Mouse (Mus musculus): ENCODE results near the gene Srek1. TPM values are rescaled to one million over a fixed set of nuclear protein-coding genes. Genes with fewer than 3 reads are reported as not detected.
A peak's percentile ranks its signal among the peaks of the same experiment; 100 is the strongest.

Srek1 gene
- polyA plus RNA-seq (2015; fragmentation: Nextera tagmentation; extraction: Ambion mirVana) = 107 TPM in 2 replicates

DNA sequence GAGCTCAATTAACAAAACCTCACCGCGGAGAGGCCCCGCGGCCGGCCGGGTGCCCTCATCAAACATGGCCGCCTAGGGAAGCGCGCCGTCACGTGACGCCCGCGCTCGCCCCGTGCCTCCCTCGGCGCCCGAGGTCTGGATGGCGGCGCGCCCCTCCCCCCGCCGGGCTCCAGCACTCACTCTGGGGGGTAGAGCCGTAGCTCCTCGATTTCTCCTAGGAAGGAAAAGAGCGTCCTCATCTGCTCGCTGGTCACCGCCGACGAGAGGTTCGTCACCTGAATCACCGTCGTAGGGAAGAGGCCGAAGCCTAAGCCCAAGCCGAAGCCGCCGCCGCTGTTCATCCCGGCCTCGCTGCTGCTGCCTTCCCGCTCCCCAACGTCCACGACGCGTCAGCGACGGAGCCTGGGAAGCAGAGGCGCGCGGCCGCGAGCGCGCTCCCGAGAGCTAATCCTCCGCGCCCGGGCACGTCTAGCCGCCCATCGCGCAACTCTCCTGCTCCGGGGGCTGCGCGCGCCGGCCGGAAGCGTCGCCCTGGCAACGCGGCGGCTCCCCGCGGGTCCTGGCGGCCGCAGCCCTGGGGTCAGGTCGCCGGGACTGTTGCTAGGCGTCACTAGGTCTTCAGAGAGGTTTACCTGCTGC is at the start of gene Srek1:
Gene Srek1 (minus strand): TSS at position 490 of the 639 bp plus-strand sequence.
- Histone ChIP-seq H3K27ac (peak within 1 kb of the TSS; percentile 98), H3K9ac (peak within 1 kb of the TSS; percentile 84), H3K4me2 (replicated peaks) (peak within 1 kb of the TSS; percentile 65), H3K36me3 (no peaks in the 10 kb centered on the region; the same call in 1 of the 2 replicates), H3K4me1 (peaks cover 29% of the 10 kb centered on the region), H3K4me3 (peak within 1 kb of the TSS; percentile 68), H3K27me3 (no peaks in the 10 kb centered on the region), H3K9me3 (no peaks in the 10 kb centered on the region)
- under 1% methylated on average over 81 of the region's 81 CpGs for WGBS
- ATAC-seq (ENCODE audit: low FRiP score, low read depth) = peak; percentile 94

GRCm38 (mm10) chr13:103822270-103822669 is 47.9 kb upstream of the Srek1 start:
- WGBS = 92% methylated on average over 1 of the region's 1 CpGs

GRCm38 (mm10) chr13:103819377-103819776 is 45.0 kb upstream of the Srek1 start:
- peaks cover 52% of the 10 kb centered on the region for H3K36me3 ChIP-seq

More at GRCm38 (mm10) chr13:103822270-103822669, 47.9 kb upstream of the Srek1 start:
- Histone ChIP-seq H3K27ac (no peak overlapping the region), H3K4me2 (replicated peaks) (no peak overlapping the region), H3K9ac (no peak overlapping the region), H3K4me1 (no peaks in the 10 kb centered on the region), H3K9me3 (no peaks in the 10 kb centered on the region), H3K4me3 (no peak overlapping the region), H3K36me3 (peaks cover 43% of the 10 kb centered on the region), H3K27me3 (no peaks in the 10 kb centered on the region)
- no peak for ATAC-seq (ENCODE audit: low FRiP score, low read depth)

GRCm38 (mm10) chr13:103817935-103818334 is 43.5 kb upstream of the Srek1 start:
- no peak for ATAC-seq (ENCODE audit: low FRiP score, low read depth)
- Histone ChIP-seq H3K4me1 (no peaks in the 10 kb centered on the region), H3K27me3 (no peaks in the 10 kb centered on the region), H3K4me3 (no peak overlapping the region), H3K9ac (no peak overlapping the region), H3K27ac (no peak overlapping the region), H3K36me3 (peaks cover 50% of the 10 kb centered on the region), H3K4me2 (replicated peaks) (no peak overlapping the region), H3K9me3 (no peaks in the 10 kb centered on the region)
- 88% methylated on average over 3 of the region's 3 CpGs for WGBS

More at GRCm38 (mm10) chr13:103819377-103819776, 45.0 kb upstream of the Srek1 start:
- no peak overlapping the region for H3K4me3 ChIP-seq
- H3K27ac ChIP-seq = no peak overlapping the region
- H3K9me3 ChIP-seq = no peaks in the 10 kb centered on the region
- ATAC-seq (ENCODE audit: low FRiP score, low read depth) = no peak
- H3K9ac ChIP-seq = no peak overlapping the region
- whole genome bisulfite sequencing = 85% methylated on average over 5 of the region's 5 CpGs
- no peak overlapping the region for H3K4me2 ChIP-seq (replicated peaks)
- no peaks in the 10 kb centered on the region for H3K4me1 ChIP-seq
- H3K27me3 ChIP-seq = no peaks in the 10 kb centered on the region

DNA sequence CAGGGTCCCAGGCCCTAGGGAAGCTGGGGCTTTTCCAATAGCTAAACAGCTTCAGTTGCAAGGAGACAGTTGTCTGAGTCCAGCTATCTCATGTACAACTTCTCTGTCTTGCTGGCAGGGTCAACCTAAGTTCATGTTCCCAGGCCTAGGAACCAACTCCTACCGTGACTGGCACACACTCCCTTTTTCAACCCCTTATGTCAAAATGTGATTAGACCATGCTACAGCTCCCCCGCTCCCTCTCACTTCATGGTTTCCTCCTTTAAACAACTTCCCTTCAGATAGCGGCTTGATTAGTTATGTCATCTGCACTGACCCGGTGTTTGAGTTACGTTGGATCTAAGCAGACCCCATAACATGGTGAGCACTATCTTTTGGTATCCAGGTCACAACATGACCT is 33.1 kb upstream of the Srek1 start:
- no peak overlapping the region for H3K27ac ChIP-seq
- H3K4me2 ChIP-seq (replicated peaks) = no peak overlapping the region
- no peak for ATAC-seq (ENCODE audit: low FRiP score, low read depth)
- H3K9me3 ChIP-seq = no peaks in the 10 kb centered on the region
- H3K9ac ChIP-seq = no peak overlapping the region
- H3K27me3 ChIP-seq = no peaks in the 10 kb centered on the region
- H3K4me1 ChIP-seq = 0 out of 2 replicates have a peak, but pooled peaks cover 5% of the 10 kb centered on the region
- peaks cover under 1% of the 10 kb centered on the region; the same call in 1 of the 2 replicates for H3K36me3 ChIP-seq
- 86% methylated on average over 5 of the region's 5 CpGs for WGBS
- no peak overlapping the region for H3K4me3 ChIP-seq

GRCm38 (mm10) chr13:103806210-103806851 is 31.9 kb upstream of the Srek1 start:
- Histone ChIP-seq H3K9ac (no peak overlapping the region), H3K27ac (no peak overlapping the region), H3K4me2 (replicated peaks) (no peak overlapping the region), H3K4me3 (no peak overlapping the region), H3K36me3 (no peaks in the 10 kb centered on the region), H3K27me3 (no peaks in the 10 kb centered on the region), H3K4me1 (0 out of 2 replicates have a peak, but pooled peaks cover 5% of the 10 kb centered on the region), H3K9me3 (no peaks in the 10 kb centered on the region)
- 47% methylated on average over 6 of the region's 6 CpGs for WGBS
- ATAC-seq (ENCODE audit: low FRiP score, low read depth) = no peak

- Histone ChIP-seq H3K27me3 (no peaks in the 10 kb centered on the region), H3K4me3 (no peak overlapping the region), H3K9ac (no peak overlapping the region), H3K27ac (no peak overlapping the region), H3K36me3 (no peaks in the 10 kb centered on the region), H3K4me2 (replicated peaks) (no peak overlapping the region), H3K9me3 (no peaks in the 10 kb centered on the region), H3K4me1 (0 out of 2 replicates have a peak, but pooled peaks cover 5% of the 10 kb centered on the region)
- no peak for ATAC-seq (ENCODE audit: low FRiP score, low read depth)
- WGBS = 60% methylated on average over 5 of the region's 5 CpGs
These were observed 29.3 kb upstream of the Srek1 start for GRCm38 (mm10) chr13:103803721-103804120.

- WGBS = 93% methylated on average over 1 of the region's 1 CpGs
- H3K9me3 ChIP-seq = no peaks in the 10 kb centered on the region
These were observed 26.6 kb upstream of the Srek1 start for GRCm38 (mm10) chr13:103801021-103801420.

GRCm38 (mm10) chr13:103794688-103795543 is 20.5 kb upstream of the Srek1 start:
- Histone ChIP-seq H3K27ac (no peak overlapping the region), H3K4me2 (replicated peaks) (no peak overlapping the region), H3K27me3 (no peaks in the 10 kb centered on the region), H3K4me1 (no peaks in the 10 kb centered on the region), H3K9ac (no peak overlapping the region), H3K36me3 (no peaks in the 10 kb centered on the region), H3K9me3 (no peaks in the 10 kb centered on the region), H3K4me3 (no peak overlapping the region)
- WGBS = 79% methylated on average over 9 of the region's 9 CpGs
- ATAC-seq (ENCODE audit: low FRiP score, low read depth) = no peak

More at GRCm38 (mm10) chr13:103801021-103801420, 26.6 kb upstream of the Srek1 start:
- H3K4me1 ChIP-seq = 0 out of 2 replicates have a peak, but pooled peaks cover under 1% of the 10 kb centered on the region
- ATAC-seq (ENCODE audit: low FRiP score, low read depth) = no peak
- no peak overlapping the region for H3K27ac ChIP-seq
- H3K9ac ChIP-seq = no peak overlapping the region
- no peaks in the 10 kb centered on the region for H3K36me3 ChIP-seq
- H3K4me3 ChIP-seq = no peak overlapping the region
- H3K27me3 ChIP-seq = no peaks in the 10 kb centered on the region
- H3K4me2 ChIP-seq (replicated peaks) = no peak overlapping the region

DNA sequence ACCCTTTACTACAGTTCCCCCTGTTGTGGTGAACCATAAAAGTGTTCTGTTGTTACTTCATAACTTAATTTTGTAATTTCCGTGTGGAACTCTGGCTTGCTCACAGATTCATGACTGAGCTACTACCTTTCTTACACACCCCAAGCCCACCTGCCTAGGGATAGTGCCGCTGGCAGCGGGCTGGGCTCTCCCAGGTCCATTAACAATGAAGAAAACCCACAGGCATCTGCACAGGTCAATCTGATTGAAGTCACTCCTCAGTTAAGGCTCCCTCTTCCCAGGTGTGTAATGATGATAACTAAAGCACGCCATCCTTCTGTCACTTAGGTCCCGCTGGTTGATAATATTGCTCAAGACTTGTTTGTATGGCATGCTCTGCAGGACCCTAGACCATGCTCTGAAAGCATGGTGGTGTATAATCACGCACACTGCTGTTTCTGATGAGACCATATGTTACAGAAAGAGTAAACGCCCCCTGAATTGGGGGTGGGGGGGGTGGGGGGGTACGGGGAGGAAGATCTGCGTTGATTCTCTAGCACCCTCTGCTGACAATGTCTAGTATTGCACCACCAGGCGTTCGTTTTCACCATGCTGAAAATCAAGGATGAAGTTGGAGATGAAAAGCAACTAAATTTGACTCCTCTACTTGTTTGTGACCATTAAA is 5.6 kb upstream of the Srek1 start:
- Histone ChIP-seq H3K4me1 (peaks cover 7% of the 10 kb centered on the region; the same call in 1 of the 2 replicates), H3K27ac (no peak overlapping the region), H3K27me3 (no peaks in the 10 kb centered on the region), H3K4me2 (replicated peaks) (0 out of 2 replicates have a peak overlapping the region, but pooled peaks have one; percentile 5), H3K36me3 (no peaks in the 10 kb centered on the region), H3K9ac (no peak overlapping the region), H3K4me3 (no peak overlapping the region), H3K9me3 (no peaks in the 10 kb centered on the region)
- 33% methylated on average over 11 of the region's 11 CpGs for WGBS
- peak; percentile 38; the same call in 1 of the 2 replicates for ATAC-seq (ENCODE audit: low FRiP score, low read depth)

DNA sequence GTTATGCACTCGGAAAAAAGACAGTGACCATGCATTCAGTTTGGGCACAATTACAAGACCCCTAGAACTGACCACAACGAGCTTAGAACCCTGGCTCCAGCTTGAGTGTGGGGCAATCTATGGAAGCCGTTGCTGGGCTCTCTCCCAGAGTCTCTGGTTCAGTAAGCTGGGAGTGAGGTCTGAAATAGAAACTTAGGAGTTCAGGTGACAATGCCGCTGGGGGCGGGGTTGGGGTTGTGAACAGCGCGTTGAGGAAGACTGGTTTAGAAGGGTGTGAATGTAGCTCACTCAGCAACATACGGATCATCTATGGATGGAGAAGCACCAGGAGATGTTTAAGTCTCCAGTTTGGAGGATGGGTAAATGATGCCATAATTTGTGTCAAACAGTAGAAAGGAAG is 2.7 kb upstream of the Srek1 start:
- Histone ChIP-seq H3K36me3 (no peaks in the 10 kb centered on the region), H3K9me3 (no peaks in the 10 kb centered on the region), H3K4me1 (peaks cover 20% of the 10 kb centered on the region), H3K27ac (no peak overlapping the region), H3K27me3 (no peaks in the 10 kb centered on the region), H3K9ac (no peak overlapping the region), H3K4me3 (no peak overlapping the region), H3K4me2 (replicated peaks) (no peak overlapping the region)
- no peak for ATAC-seq (ENCODE audit: low FRiP score, low read depth)
- 68% methylated on average over 8 of the region's 8 CpGs for WGBS
